Mouse (Mus musculus): ENCODE data around the gene Fras1.

Gene Fras1

DNA sequence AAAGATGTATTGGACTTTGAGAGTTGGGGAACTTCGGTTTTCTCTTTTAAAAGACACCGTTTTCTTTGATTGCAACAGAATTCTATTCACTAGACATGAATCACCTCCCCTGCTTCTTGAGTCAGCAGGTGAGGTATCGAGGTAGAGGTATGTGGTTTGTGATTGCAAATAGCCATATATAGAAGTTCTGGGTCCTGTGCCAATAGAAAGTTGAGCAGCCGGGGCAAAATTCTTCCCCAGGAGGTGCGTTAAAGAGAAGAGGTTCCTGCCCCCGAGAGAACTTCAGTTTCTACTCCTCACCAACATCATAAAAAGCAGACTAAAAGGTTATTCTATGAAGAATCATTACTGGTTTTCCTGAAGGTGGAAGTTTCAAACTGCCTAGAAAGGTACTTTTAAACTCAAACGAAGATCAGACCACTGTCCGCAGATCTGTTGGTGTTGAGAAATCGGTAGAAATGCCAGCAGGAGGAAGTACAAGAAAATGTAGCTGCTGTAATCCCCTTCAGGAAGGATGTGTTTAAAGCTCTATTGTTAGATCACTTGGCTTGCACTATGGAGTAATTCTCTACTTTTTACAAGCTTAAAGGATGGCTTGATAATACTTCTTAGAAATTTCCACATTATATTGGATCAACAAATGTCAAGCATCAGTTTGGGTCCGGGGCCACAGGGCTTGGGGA lies 420.3 kb downstream of the Fras1 start:
- DNase-seq, result peak; percentile 82

DNA sequence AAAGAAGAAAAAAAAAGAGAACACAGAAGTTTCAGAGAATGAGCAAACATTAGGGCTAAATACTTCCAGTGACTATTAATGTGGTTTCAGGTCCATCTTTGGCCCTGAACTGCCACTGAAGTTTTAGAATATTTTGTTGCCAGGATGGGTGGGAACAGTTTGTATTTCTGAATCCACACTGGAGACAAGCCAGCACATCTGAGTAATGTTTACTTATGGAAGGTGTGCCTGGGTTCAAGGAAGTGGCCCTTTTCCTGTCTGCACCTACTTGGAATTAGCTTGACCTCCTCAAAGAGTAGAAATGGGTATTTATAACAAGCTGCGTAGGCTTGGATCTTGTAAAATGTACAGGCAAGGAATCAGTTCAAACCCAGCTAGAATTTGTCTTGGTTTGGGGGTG lies 422.0 kb downstream of the Fras1 start:
- DNase-seq, result peak; percentile 95

DNA sequence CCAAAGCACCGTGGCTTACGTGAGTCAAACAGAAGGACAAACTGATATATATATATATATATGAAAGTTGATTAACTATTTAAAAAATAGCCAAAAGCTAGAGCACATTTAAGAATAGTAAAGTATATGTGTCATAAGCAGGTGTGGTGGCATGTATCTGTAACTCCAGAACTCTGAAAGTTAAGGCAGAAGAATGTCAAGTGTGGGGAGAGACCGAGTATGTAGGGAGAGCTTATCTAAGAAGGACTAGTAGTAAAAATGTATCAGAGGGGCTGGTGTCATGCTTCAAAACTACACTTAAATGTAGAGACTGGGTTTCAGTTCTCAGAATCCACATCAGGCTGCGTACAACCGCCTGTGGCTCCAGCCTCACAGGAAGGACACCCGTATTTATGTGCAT lies 423.7 kb downstream of the Fras1 start:
- peak; percentile 53 for DNase-seq

DNA sequence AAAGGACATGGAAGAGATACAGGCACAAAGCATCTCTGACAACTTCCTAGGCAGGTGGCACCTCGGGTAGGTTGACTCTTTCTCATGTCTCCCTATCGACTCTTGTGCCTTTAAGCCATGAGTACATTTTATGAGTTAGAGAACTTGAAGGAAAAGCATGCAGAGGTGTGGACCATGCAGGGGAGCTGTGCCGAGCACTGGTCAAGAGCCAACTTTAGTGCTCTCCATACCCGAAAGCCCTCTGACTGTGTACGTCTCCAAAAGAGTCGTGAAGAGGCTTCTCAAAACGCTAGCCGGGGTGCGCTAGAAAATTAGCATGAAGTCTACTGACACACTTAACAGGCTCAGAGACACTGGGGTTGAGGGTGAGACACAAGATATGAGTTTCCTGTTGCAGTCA lies 425.4 kb downstream of the Fras1 start:
- DNase-seq, result peak; percentile 41

DNA sequence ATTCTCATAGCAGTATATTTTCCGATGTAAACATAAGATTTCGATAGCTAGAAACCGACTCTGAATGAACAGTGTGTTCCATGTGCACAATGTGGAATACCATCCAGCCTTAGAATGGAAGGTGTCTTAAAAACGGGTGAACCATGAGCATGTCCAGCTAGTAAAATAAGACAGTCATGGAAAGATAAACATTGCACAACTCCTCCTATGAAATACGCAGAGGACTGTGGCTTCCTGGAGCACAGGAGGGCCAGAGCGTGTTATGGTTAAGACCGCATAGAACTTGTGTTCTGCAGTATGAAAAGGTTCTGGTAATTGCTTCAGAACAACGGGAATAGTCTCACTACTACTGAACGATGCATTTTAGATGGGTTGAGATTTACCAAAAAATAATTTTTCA lies 426.2 kb downstream of the Fras1 start:
- peak; percentile 2 for DNase-seq

DNA sequence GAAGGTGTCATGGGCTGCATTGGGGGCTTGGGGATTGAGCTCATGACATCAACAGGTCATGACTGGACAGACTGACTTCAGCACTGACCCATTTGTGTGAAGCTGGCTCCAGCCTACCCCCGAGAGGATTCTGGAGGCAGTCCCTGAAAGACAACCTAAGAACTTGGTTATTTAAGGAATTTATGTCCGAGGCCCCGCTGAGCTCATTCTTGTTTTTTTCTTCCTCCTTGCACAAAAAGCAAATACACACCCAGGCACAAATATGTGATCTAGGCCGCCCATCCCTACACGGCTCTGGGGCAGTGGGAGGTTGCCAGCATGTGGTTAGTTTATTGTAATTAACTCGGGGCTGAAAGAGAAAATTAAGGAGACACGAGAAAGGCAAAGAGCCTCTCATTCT lies 428.4 kb downstream of the Fras1 start:
- peak; percentile 95 for DNase-seq

DNA sequence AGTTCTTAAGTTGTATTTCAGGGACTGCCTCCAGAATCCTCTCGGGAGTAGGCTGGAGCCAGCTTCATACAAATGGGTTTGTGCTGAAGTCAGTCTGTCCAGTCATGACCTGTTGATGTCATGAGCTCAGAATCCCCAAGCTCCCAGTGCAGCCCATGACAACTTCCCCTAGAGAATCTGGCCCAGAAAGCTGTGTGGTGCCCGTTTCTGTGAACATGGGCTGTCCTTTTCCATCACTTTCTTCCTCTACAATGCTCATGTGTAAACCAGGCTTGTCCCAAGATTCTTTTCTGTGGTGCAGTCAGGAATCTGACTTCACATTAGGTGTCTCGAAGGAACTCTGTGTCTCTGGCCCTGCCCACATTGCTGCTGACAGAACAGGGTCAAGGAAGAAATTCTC lies 429.3 kb downstream of the Fras1 start:
- peak; percentile 97 for DNase-seq

DNA sequence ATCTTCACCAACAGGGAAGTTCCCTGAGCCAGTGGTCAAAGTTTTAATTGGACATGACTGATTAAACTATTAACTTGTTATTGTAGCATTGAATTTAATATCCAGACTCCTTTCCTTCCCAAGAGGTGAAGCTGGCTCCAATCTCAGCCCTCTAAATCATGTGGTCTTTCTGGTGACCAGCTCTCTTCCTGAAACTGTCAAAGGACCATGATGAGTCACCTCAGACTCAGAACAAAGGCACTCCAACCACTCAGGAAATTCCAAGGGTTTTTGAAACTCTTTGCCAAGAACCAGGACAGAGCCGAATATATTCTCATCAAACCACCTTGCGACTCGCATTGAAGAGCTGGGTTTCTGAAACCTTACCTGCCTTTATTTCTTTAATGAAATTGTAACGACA lies 430.5 kb downstream of the Fras1 start:
- peak; percentile 97 for DNase-seq

DNA sequence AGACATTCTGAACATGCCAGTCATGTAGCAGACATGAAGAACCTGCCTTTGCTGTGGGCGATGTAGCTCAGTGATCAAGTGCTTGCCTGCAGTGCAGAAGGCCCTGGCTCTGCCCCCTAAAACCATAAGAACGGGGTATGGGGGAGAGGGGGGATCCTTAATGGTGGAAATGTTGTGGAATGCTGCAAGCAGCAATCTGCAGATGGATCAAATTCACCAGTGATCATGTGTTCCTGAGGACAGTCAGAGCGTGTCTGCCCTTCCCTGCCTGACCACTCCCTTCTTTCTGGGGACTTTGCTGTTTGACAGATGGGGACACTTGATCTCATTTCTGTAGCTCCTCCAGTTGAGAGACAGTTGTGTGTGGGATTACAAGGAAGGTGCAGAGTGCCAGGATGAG lies 431.1 kb downstream of the Fras1 start:
- DNase-seq, result peak; percentile 85

DNA sequence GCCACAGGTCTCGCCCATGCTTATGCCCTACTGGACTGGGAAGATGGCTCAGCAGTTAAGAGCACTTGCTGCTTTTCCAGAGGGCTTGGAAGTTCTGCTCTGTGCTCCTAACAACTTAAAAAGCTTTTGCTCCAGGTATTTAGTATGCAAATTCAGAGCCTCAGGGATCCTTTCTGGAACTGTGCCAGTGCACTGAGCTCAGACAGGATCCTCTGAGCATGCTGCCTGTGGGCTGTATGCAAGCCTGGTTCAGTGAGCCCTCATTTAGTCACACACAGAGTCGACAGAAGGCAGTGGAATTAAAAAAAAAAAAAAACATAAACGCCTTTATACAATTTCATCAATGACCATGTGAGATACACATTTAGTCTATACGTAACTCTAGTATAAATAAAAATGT lies 436.9 kb downstream of the Fras1 start:
- peak; percentile 69 for DNase-seq

DNA sequence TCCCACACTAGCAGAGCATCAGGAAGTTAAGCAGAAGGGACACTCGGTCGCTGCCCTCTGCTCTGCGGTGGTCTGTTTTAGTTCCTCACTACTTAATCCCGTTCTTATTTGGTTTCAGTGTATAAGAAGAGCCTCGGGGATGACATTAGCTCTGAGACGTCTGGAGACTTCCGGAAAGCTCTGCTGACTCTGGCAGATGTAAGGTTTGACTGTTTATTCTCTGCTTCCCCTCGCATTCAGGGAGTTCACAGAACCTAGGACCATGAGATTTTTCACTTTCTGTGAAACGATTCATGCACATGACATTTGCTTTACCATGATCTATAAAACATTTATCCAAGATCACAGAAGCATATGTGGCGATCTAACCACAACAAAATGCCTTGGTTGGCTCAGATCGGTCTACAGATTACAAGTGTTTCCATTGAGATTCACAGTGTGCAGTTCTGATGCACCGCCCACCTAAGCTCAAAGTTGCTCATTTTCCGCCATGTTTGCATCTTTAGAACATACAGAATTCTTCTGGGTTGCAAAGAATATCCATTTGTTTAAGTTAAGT lies 451.1 kb downstream of the Fras1 start:
- DNase-seq, result peak; percentile 49

DNA sequence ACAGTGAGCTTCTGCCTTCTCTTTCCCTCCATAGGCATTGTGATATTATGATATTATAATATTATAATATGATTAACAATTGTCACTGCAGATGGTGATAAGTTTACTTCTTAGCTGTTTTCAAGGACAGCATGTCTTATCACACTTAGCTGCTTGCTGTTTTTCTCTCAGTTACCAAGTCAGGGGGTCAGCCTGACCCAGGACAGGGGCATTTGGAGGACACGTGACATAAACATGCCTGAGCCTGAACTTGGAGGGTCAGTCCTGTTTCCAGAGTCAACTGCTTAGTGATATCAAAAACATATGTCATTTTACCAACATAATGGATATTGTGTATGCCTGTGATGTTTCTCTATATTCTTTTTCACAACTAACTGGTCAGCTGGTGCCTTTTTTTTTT lies 453.4 kb downstream of the Fras1 start:
- no peak for DNase-seq

Measured in heart, adult 11 months (tissue).